Mouse (Mus musculus): ENCODE results near the gene Cdc25b. TPM values are rescaled to one million over a fixed set of nuclear protein-coding genes. Genes with fewer than 3 reads are reported as not detected.
A peak's percentile ranks its signal among the peaks of the same experiment; 100 is the strongest.

Cdc25b gene
- polyA plus RNA-seq, 1 experiment from 2014 or later, result 76.4 TPM

DNA sequence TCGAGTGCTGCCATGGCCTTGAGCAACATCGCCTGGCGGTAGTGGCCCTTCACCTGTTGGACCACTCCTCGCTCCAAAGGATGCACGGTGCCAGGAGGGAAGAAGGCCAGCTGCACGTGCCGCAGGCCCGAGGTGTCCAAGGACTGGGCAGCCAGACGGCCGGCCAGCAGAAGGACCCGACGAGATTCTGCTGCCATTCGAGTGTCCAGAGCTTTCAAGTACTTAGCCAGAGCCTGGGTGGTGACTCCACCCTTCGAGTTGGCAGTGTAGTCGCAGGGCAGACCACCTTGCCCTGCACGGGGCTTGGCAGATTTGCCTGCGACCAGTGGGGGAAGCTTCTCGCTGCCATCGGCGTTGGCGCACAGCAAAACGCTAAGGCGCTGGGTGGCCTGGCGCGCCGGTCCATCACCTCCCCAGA, 7.9 kb upstream of the Cdc25b start:
- DNase-seq (ENCODE audit: low spot score), result no peak
- Histone ChIP-seq H3K4me2 (peak overlapping the region; percentile 94), H3K36me3 (ENCODE audit: control insufficient read depth, insufficient read depth, low read length) (peaks cover 5% of the 10 kb centered on the region; the same call in 1 of the 2 replicates), H3K27me3 (replicated peaks; ENCODE audit: control insufficient read depth, insufficient read depth, low read length) (peaks cover 5% of the 10 kb centered on the region), H3K9ac (ENCODE audit: low read depth, low read length) (peak overlapping the region; percentile 92), H3K4me1 (replicated peaks; ENCODE audit: control insufficient read depth, insufficient read depth, low read length) (peaks cover 24% of the 10 kb centered on the region), H3K9me3 (ENCODE audit: control insufficient read depth, low read length) (no peaks in the 10 kb centered on the region), H3K4me3 (ENCODE audit: low read depth, low read length) (peak overlapping the region; percentile 86), H3K27ac (ENCODE audit: low read depth, low read length) (peak overlapping the region; percentile 84)
- ATAC-seq (replicated peaks; ENCODE audit: low FRiP score), result no peak
- 49% methylated on average over 26 of the region's 26 CpGs for WGBS

DNA sequence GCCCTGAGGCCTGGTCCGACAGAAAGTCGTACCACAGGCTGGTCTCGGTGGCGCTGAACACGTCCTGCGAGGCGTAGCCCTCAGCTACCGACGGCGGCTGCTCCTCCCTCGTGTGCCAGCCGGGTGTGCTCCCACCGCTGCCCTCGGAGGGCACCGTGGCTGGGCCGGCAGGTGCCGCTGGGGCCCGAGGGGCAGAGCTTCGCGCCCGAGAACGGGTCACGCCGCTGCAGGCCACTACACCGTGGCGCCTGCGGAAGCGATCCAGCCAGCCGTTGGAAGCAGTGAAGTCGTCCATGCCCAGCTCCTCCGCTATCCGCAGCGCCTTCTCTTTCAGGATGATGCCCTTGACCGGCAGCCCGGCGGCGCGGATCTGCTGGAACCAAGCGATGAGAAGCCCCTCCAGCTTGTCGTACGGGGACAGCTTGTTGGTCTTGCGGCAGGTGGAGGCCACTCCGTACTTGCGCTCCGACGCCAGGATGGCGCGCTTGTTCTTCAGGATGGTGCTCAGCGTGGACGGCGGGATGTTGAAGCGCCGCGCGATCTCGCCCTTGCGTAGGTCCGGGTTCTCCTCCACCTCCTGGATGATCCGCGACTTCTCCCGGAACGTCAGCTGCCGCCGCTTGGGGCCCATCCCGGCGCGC, 7.4 kb upstream of the Cdc25b start:
- peak overlapping the region; percentile 92 for H3K9ac ChIP-seq (ENCODE audit: low read depth, low read length)
- H3K4me1 ChIP-seq (replicated peaks; ENCODE audit: control insufficient read depth, insufficient read depth, low read length), result peaks cover 24% of the 10 kb centered on the region
- peak overlapping the region; percentile 86 for H3K4me3 ChIP-seq (ENCODE audit: low read depth, low read length)
- 1% methylated on average over 67 of the region's 67 CpGs for WGBS
- peak overlapping the region; percentile 94 for H3K4me2 ChIP-seq
- peak overlapping the region; percentile 84 for H3K27ac ChIP-seq (ENCODE audit: low read depth, low read length)
- peak; percentile 69 for DNase-seq (ENCODE audit: low spot score)
- H3K27me3 ChIP-seq (replicated peaks; ENCODE audit: control insufficient read depth, insufficient read depth, low read length), result no peaks in the 10 kb centered on the region
- peaks cover 5% of the 10 kb centered on the region; the same call in 1 of the 2 replicates for H3K36me3 ChIP-seq (ENCODE audit: control insufficient read depth, insufficient read depth, low read length)
- ATAC-seq (replicated peaks; ENCODE audit: low FRiP score), result peak; percentile 60
- H3K9me3 ChIP-seq (ENCODE audit: control insufficient read depth, low read length), result no peaks in the 10 kb centered on the region

GRCm38 (mm10) chr2:131179990-131180587, 6.7 kb upstream of the Cdc25b start, which contains the start of gene Cenpb:
Cenpb (minus strand) TSS chr2:131180067.
- no peaks in the 10 kb centered on the region for H3K9me3 ChIP-seq (ENCODE audit: control insufficient read depth, low read length)
- peak within 1 kb of the TSS; percentile 84 for H3K27ac ChIP-seq (ENCODE audit: low read depth, low read length)
- peak within 1 kb of the TSS; percentile 86 for H3K4me3 ChIP-seq (ENCODE audit: low read depth, low read length)
- WGBS, result 3% methylated on average over 57 of the region's 57 CpGs
- no peaks in the 10 kb centered on the region for H3K27me3 ChIP-seq (replicated peaks; ENCODE audit: control insufficient read depth, insufficient read depth, low read length)
- peak within 1 kb of the TSS; percentile 92 for H3K9ac ChIP-seq (ENCODE audit: low read depth, low read length)
- peak; percentile 76 for DNase-seq (ENCODE audit: low spot score)
- peaks cover 24% of the 10 kb centered on the region for H3K4me1 ChIP-seq (replicated peaks; ENCODE audit: control insufficient read depth, insufficient read depth, low read length)
- H3K4me2 ChIP-seq, result peak within 1 kb of the TSS; percentile 94
- peak; percentile 81 for ATAC-seq (replicated peaks; ENCODE audit: low FRiP score)
- H3K36me3 ChIP-seq (ENCODE audit: control insufficient read depth, insufficient read depth, low read length), result peaks cover 5% of the 10 kb centered on the region; the same call in 1 of the 2 replicates

DNA sequence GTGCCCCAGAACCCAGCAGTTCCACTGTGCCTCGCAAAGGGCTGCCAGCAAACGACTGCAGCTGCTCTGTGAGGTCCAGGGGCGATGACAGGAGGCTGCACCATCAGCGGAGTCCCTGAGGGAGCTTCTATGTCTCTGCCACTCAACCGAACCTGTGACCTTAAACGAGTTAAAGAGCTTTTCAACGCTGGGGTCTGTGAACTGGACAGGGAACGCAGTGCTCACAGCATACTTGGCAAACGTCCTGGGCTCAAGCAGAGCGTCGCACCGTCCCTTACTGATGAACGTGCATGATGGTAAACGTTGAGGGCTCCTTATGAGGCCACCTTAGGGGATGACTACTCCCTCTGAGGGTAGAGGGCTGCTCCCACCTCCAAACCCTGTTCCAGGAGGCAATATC, 406 bp upstream of the Cdc25b start:
- Histone ChIP-seq H3K4me2 (peak overlapping the region; percentile 82), H3K27me3 (replicated peaks; ENCODE audit: control insufficient read depth, insufficient read depth, low read length) (no peaks in the 10 kb centered on the region; the same call in 1 of the 2 replicates), H3K27ac (ENCODE audit: low read depth, low read length) (0 out of 2 replicates have a peak overlapping the region, but pooled peaks have one; percentile 13), H3K4me3 (ENCODE audit: low read depth, low read length) (peak overlapping the region; percentile 76), H3K9ac (ENCODE audit: low read depth, low read length) (peak overlapping the region; percentile 63), H3K4me1 (replicated peaks; ENCODE audit: control insufficient read depth, insufficient read depth, low read length) (peaks cover 41% of the 10 kb centered on the region), H3K9me3 (ENCODE audit: control insufficient read depth, low read length) (no peaks in the 10 kb centered on the region), H3K36me3 (ENCODE audit: control insufficient read depth, insufficient read depth, low read length) (peaks cover 4% of the 10 kb centered on the region)
- WGBS, result 2% methylated on average over 14 of the region's 14 CpGs
- DNase-seq (ENCODE audit: low spot score) (no peak), ATAC-seq (replicated peaks; ENCODE audit: low FRiP score) (peak; percentile 57)

GRCm38 (mm10) chr2:131187602-131187922, 813 bp downstream of the Cdc25b start:
- Histone ChIP-seq H3K27ac (ENCODE audit: low read depth, low read length) (peak overlapping the region; percentile 71), H3K4me2 (peak overlapping the region; percentile 82), H3K4me1 (replicated peaks; ENCODE audit: control insufficient read depth, insufficient read depth, low read length) (peaks cover 41% of the 10 kb centered on the region), H3K4me3 (ENCODE audit: low read depth, low read length) (peak overlapping the region; percentile 76), H3K9ac (ENCODE audit: low read depth, low read length) (peak overlapping the region; percentile 77), H3K27me3 (replicated peaks; ENCODE audit: control insufficient read depth, insufficient read depth, low read length) (no peaks in the 10 kb centered on the region; the same call in 1 of the 2 replicates), H3K36me3 (ENCODE audit: control insufficient read depth, insufficient read depth, low read length) (peaks cover 8% of the 10 kb centered on the region), H3K9me3 (ENCODE audit: control insufficient read depth, low read length) (no peaks in the 10 kb centered on the region)
- DNase-seq (ENCODE audit: low spot score) (no peak), ATAC-seq (replicated peaks; ENCODE audit: low FRiP score) (no peak)
- WGBS, result 39% methylated on average over 3 of the region's 3 CpGs

- H3K9me3 ChIP-seq (ENCODE audit: control insufficient read depth, low read length), result no peaks in the 10 kb centered on the region
- H3K4me2 ChIP-seq, result peak overlapping the region; percentile 82
- no peaks in the 10 kb centered on the region; the same call in 1 of the 2 replicates for H3K27me3 ChIP-seq (replicated peaks; ENCODE audit: control insufficient read depth, insufficient read depth, low read length)
- ATAC-seq (replicated peaks; ENCODE audit: low FRiP score), result no peak
- 78% methylated on average over 5 of the region's 5 CpGs for WGBS
- peak overlapping the region; percentile 77; the same call in 1 of the 2 replicates for H3K9ac ChIP-seq (ENCODE audit: low read depth, low read length)
- peaks cover 41% of the 10 kb centered on the region for H3K4me1 ChIP-seq (replicated peaks; ENCODE audit: control insufficient read depth, insufficient read depth, low read length)
- no peak for DNase-seq (ENCODE audit: low spot score)
- H3K36me3 ChIP-seq (ENCODE audit: control insufficient read depth, insufficient read depth, low read length), result peaks cover 14% of the 10 kb centered on the region
- peak overlapping the region; percentile 76 for H3K4me3 ChIP-seq (ENCODE audit: low read depth, low read length)
- no peak overlapping the region; the same call in 1 of the 2 replicates for H3K27ac ChIP-seq (ENCODE audit: low read depth, low read length)
These were observed 1.6 kb downstream of the Cdc25b start for GRCm38 (mm10) chr2:131188311-131188710.

- peak overlapping the region; percentile 41; the same call in 1 of the 2 replicates for H3K9ac ChIP-seq (ENCODE audit: low read depth, low read length)
- peak overlapping the region; percentile 54 for H3K27ac ChIP-seq (ENCODE audit: low read depth, low read length)
- no peak for DNase-seq (ENCODE audit: low spot score)
- H3K4me3 ChIP-seq (ENCODE audit: low read depth, low read length), result peak overlapping the region; percentile 33
- H3K27me3 ChIP-seq (replicated peaks; ENCODE audit: control insufficient read depth, insufficient read depth, low read length), result no peaks in the 10 kb centered on the region; the same call in 1 of the 2 replicates
- H3K4me2 ChIP-seq, result peak overlapping the region; percentile 82
- H3K36me3 ChIP-seq (ENCODE audit: control insufficient read depth, insufficient read depth, low read length), result peaks cover 18% of the 10 kb centered on the region
- peaks cover 41% of the 10 kb centered on the region for H3K4me1 ChIP-seq (replicated peaks; ENCODE audit: control insufficient read depth, insufficient read depth, low read length)
- ATAC-seq (replicated peaks; ENCODE audit: low FRiP score), result peak; percentile 56
- H3K9me3 ChIP-seq (ENCODE audit: control insufficient read depth, low read length), result no peaks in the 10 kb centered on the region
- WGBS, result 31% methylated on average over 5 of the region's 5 CpGs
These were observed 3.0 kb downstream of the Cdc25b start for GRCm38 (mm10) chr2:131189521-131190309.

DNA sequence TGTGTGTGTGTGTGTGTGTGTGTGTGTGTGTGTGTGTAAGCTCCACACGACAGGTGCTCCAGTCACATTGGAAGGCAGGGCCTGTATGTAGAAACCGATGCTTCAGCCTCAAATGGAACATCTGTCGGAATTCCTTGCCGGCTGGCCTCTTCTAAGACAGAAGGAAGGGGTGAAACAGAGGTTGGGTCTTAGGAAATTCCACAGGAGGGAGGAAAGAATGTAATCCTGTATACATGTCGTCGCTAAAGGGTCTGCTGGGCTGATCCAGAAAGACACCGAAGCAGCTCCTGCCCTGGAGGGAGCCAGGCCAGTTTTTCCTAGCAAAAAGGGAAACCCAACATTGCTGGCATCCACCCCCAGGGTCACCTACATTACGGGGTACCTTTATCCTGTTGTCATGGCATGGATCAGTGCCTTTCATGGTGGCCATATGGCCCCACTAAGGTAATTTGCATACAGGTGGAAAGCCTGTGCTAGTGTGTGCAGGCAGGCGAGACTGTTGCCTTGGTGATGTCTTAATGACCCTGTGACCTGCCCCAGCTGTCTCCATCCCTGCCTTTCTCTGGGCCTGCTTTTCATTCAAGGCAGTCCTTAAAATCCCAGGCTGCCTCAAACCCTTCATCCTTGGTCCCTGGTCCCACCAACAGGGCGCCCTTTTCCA, 3.7 kb downstream of the Cdc25b start:
- DNase-seq (ENCODE audit: low spot score), result no peak
- Histone ChIP-seq H3K4me3 (ENCODE audit: low read depth, low read length) (no peak overlapping the region), H3K27ac (ENCODE audit: low read depth, low read length) (peak overlapping the region; percentile 54; the same call in 1 of the 2 replicates)

More for the DNA sequence above, 3.7 kb downstream of the Cdc25b start:
- ATAC-seq (replicated peaks; ENCODE audit: low FRiP score), result no peak
- H3K36me3 ChIP-seq (ENCODE audit: control insufficient read depth, insufficient read depth, low read length), result peaks cover 18% of the 10 kb centered on the region
- no peaks in the 10 kb centered on the region; the same call in 1 of the 2 replicates for H3K27me3 ChIP-seq (replicated peaks; ENCODE audit: control insufficient read depth, insufficient read depth, low read length)
- H3K9ac ChIP-seq (ENCODE audit: low read depth, low read length), result 0 out of 2 replicates have a peak overlapping the region, but pooled peaks have one; percentile 32
- no peaks in the 10 kb centered on the region for H3K9me3 ChIP-seq (ENCODE audit: control insufficient read depth, low read length)
- peaks cover 41% of the 10 kb centered on the region for H3K4me1 ChIP-seq (replicated peaks; ENCODE audit: control insufficient read depth, insufficient read depth, low read length)
- whole genome bisulfite sequencing, result 58% methylated on average over 10 of the region's 10 CpGs
- H3K4me2 ChIP-seq, result peak overlapping the region; percentile 82

Measured in liver, embryonic 11.5 days (tissue).